Mouse (Mus musculus) midbrain, embryonic 15.5 days (tissue): Measurements from ENCODE around the gene Zfyve9. TPM values are rescaled to one million over a fixed set of nuclear protein-coding genes. Genes with fewer than 3 reads are reported as not detected.
A peak's percentile ranks its signal among the peaks of the same experiment; 100 is the strongest.

Experiments used
- ATAC-seq: fragments of 200-750 bp; cut with Nextera tagmentation; replicated peaks from 2 replicates; pipeline ENCODE4 v1.8.0; 2017; ENCODE audit warnings: moderate TSS enrichment
- H3K27ac ChIP-seq: fragments of 300-500 bp; sonication (generic); 2 replicates; pipeline ENCODE4 v1.5.1; 2015; ENCODE audit warnings: mild to moderate bottlenecking, inconsistent platforms
- H3K27me3 ChIP-seq: fragments of 300-500 bp; sonication (generic); replicated peaks from 2 replicates; pipeline ENCODE4 v1.6.1; 2015; ENCODE audit warnings: inconsistent platforms
- H3K36me3 ChIP-seq: fragments of 300-500 bp; sonication (generic); replicated peaks from 2 replicates; pipeline ENCODE4 v1.6.1; 2015; ENCODE audit warnings: inconsistent platforms
- H3K4me1 ChIP-seq: fragments of 300-500 bp; sonication (generic); 2 replicates; pipeline ENCODE4 v1.6.1; 2015; ENCODE audit warnings: inconsistent platforms
- H3K4me2 ChIP-seq: fragments of 300-500 bp; sonication (generic); 2 replicates; pipeline ENCODE4 v1.6.1; 2015; ENCODE audit warnings: inconsistent platforms, mild to moderate bottlenecking, moderate library complexity
- H3K4me3 ChIP-seq: fragments of 300-500 bp; sonication (generic); 2 replicates; pipeline ENCODE4 v1.5.1; 2015; ENCODE audit warnings: mild to moderate bottlenecking, inconsistent platforms
- H3K9ac ChIP-seq: fragments of 300-500 bp; sonication (generic); 2 replicates; pipeline ENCODE4 v1.6.1; 2015; ENCODE audit warnings: mild to moderate bottlenecking, inconsistent platforms
- H3K9me3 ChIP-seq: fragments of 300-500 bp; sonication (generic); 2 replicates; pipeline ENCODE4 v1.6.1; 2016; ENCODE audit warnings: inconsistent platforms
- WGBS: fragments of 180-500 bp; shearing (Covaris S2); methylation state at CpG from one replicate; pipeline ENCODE4 v1.1.7; 2015; ENCODE audit warnings: mixed read lengths; 5-methylcytosine and 5-hydroxymethylcytosine counted together
- polyA plus RNA-seq: library from polyadenylated mRNA; unstranded; fragments of >200 nt; fragmentation: Nextera tagmentation; extraction: Ambion mirVana; gene quantifications from 2 replicates; pipeline ENCODE4 v1.2.1, GENCODE M21; 2015

Gene Zfyve9
- 6.4 TPM in 2 replicates for polyA plus RNA-seq

DNA sequence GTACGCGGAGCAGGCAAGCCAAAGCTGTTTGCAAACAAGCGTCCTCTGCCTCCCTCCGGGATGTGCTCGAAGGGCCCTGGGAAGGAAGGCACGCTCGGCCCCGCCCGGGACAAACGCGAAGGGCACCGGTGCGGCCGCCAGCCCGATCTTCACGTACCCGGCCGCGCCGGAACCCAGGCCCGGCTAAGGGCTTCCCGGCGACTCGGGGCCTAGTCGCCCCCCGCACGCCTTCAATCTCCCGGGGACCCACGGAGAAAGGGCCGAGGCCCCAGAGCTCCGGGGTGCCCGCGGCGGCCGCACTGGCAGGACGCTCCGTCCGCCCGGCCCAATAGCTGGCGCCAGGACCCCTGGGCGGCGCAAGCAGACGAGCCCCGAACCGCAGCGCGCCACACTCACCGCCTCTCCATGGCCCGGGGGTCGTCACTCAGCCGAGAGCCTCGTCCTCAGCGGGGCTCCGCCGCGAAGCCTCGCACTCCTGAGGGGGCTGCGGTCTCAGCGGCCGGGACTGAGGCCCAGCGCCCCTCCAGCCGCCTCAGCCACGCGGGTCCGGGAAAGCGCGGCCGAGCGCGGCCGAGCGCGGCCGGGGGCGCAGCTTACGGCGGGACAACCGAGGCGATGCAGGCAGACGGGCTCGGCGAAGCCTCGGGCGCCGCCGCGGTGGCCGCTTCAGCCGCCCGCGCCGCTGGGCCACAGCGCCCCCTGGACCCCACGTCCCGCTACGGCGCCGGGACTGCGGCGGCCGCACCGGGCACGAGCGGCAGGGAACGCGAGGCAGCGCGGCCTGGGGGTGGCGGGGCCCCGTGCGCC is at the start of gene Zfyve9:
TSS of gene Zfyve9 (minus strand) at position 742 of the 807 bp plus-strand sequence.
- Histone ChIP-seq H3K27me3 (no peaks in the 10 kb centered on the region), H3K4me2 (peak within 1 kb of the TSS; percentile 58), H3K27ac (peak within 1 kb of the TSS; percentile 96), H3K9me3 (no peaks in the 10 kb centered on the region), H3K9ac (peak within 1 kb of the TSS; percentile 94), H3K4me3 (peak within 1 kb of the TSS; percentile 80), H3K4me1 (peaks cover 5% of the 10 kb centered on the region), H3K36me3 (no peaks in the 10 kb centered on the region)
- ATAC-seq: peak; percentile 93
- WGBS: 0% methylated on average over 93 of the region's 111 CpGs

DNA sequence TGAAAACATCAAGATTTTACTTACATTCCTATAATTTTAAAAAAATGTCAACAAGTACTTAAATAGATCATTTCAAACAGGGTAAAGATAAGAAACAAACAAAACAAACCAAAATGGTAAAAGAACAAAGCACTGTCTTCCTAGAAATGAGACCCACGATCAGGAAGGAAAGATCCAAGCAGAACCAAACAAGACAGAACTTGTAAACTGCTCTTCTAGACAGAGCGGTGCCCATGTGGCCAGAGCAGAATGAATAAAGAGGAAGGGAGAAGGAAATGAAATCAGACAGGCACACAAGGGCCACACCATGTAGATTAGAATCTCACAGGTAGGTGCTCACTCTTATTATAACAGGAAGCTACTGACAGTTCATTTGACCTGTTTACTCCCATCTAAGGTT is 46.0 kb upstream of the Zfyve9 start:
- Histone ChIP-seq H3K36me3 (peaks cover 43% of the 10 kb centered on the region), H3K4me3 (no peak overlapping the region), H3K9me3 (no peaks in the 10 kb centered on the region), H3K4me2 (no peak overlapping the region), H3K9ac (no peak overlapping the region), H3K4me1 (peaks cover 8% of the 10 kb centered on the region), H3K27ac (no peak overlapping the region), H3K27me3 (no peaks in the 10 kb centered on the region)
- 91% methylated on average over 2 of the region's 2 CpGs for WGBS
- no peak for ATAC-seq

- Histone ChIP-seq H3K9ac (no peak overlapping the region), H3K27me3 (no peaks in the 10 kb centered on the region), H3K27ac (no peak overlapping the region), H3K4me3 (no peak overlapping the region), H3K9me3 (no peaks in the 10 kb centered on the region), H3K4me2 (no peak overlapping the region), H3K36me3 (peaks cover 45% of the 10 kb centered on the region), H3K4me1 (peaks cover 5% of the 10 kb centered on the region)
- 90% methylated on average over 1 of the region's 1 CpGs for WGBS
- ATAC-seq: no peak
Observed at GRCm38 (mm10) chr4:108826096-108826495, 45.5 kb upstream of the Zfyve9 start.

DNA sequence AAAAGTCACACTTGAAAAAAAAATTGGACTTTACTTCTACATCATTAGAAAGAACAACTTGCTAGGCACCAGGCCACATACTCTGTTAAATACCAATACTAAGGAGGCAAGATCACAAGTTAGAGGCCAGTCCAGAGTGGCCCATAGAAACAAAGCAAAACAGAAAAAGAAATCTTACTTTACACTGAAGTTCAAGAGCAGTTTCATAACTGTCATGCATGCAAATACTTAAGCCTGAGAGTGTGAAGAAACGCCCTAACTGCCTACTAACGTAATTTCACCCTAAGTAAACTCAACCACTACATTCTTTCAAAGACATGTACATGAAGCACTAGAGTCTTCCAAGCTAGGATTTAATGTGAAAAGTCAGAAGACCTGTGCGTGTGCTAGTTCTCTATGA is 45.1 kb upstream of the Zfyve9 start:
- Histone ChIP-seq H3K27me3 (no peaks in the 10 kb centered on the region), H3K4me3 (no peak overlapping the region), H3K4me1 (peaks cover under 1% of the 10 kb centered on the region; the same call in 1 of the 2 replicates), H3K36me3 (peaks cover 49% of the 10 kb centered on the region), H3K27ac (no peak overlapping the region), H3K9me3 (no peaks in the 10 kb centered on the region), H3K4me2 (no peak overlapping the region), H3K9ac (no peak overlapping the region)
- ATAC-seq: no peak
- 93% methylated on average over 3 of the region's 3 CpGs for WGBS

DNA sequence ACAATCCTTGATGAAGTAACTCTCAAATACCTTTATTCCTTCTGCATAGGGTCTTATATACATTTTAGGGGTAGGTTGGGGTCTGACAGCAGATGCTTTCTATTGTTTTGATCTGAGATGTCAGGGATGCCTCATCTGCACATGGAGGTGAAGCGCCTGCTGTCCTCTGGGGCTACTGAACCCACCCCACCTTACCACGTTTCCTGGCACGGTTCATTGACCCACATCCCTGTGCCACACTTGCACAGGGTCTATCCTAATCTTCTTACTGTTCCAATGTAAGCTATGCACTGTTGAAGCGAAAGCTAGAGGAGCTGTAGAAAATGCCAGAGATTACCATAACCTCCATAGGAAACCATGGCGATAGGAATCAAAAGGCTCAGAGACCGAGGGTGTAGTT is 31.0 kb upstream of the Zfyve9 start:
- 46% methylated on average over 6 of the region's 6 CpGs for WGBS
- H3K4me2 ChIP-seq: no peak overlapping the region
- H3K27ac ChIP-seq: no peak overlapping the region
- H3K4me3 ChIP-seq: no peak overlapping the region
- H3K9me3 ChIP-seq: no peaks in the 10 kb centered on the region
- no peak overlapping the region for H3K9ac ChIP-seq
- H3K4me1 ChIP-seq: no peaks in the 10 kb centered on the region
- H3K27me3 ChIP-seq: no peaks in the 10 kb centered on the region
- ATAC-seq: 0 out of 2 replicates have a peak, but pooled peaks have one; percentile 33
- H3K36me3 ChIP-seq: peaks cover 3% of the 10 kb centered on the region

DNA sequence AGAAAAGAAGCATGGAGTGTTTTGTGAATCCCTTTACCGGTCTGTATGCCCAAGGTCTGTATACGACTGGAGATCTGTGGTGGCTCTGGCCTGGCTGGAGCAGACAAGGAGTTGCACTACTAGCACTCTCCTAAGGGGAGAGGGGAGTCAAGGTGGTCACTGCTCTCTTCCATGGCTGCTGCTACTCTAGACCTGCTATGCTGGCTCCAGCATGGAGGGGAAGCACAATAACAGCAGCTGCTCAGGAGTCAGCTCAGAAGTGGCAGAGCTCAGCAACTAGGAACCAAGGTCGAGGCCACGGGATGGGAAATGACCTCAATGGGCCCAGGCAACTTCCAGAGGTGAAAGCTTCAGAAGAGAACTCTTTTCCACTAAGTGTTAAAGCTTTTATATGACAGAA is 30.5 kb upstream of the Zfyve9 start:
- no peak overlapping the region for H3K9ac ChIP-seq
- H3K4me3 ChIP-seq: no peak overlapping the region
- WGBS: 70% methylated on average over 4 of the region's 4 CpGs
- H3K4me2 ChIP-seq: no peak overlapping the region
- H3K9me3 ChIP-seq: no peaks in the 10 kb centered on the region
- no peaks in the 10 kb centered on the region for H3K4me1 ChIP-seq
- ATAC-seq: 0 out of 2 replicates have a peak, but pooled peaks have one; percentile 27
- no peak overlapping the region for H3K27ac ChIP-seq
- no peaks in the 10 kb centered on the region for H3K27me3 ChIP-seq
- peaks cover 3% of the 10 kb centered on the region for H3K36me3 ChIP-seq

GRCm38 (mm10) chr4:108803535-108803934 is 22.9 kb upstream of the Zfyve9 start:
- H3K4me1 ChIP-seq: no peaks in the 10 kb centered on the region
- no peaks in the 10 kb centered on the region for H3K27me3 ChIP-seq
- no peak overlapping the region for H3K4me3 ChIP-seq
- no peak overlapping the region for H3K4me2 ChIP-seq
- no peak overlapping the region for H3K27ac ChIP-seq
- no peaks in the 10 kb centered on the region for H3K36me3 ChIP-seq
- no peak for ATAC-seq
- no peak overlapping the region for H3K9ac ChIP-seq
- H3K9me3 ChIP-seq: no peaks in the 10 kb centered on the region
- 77% methylated on average over 2 of the region's 2 CpGs for WGBS

DNA sequence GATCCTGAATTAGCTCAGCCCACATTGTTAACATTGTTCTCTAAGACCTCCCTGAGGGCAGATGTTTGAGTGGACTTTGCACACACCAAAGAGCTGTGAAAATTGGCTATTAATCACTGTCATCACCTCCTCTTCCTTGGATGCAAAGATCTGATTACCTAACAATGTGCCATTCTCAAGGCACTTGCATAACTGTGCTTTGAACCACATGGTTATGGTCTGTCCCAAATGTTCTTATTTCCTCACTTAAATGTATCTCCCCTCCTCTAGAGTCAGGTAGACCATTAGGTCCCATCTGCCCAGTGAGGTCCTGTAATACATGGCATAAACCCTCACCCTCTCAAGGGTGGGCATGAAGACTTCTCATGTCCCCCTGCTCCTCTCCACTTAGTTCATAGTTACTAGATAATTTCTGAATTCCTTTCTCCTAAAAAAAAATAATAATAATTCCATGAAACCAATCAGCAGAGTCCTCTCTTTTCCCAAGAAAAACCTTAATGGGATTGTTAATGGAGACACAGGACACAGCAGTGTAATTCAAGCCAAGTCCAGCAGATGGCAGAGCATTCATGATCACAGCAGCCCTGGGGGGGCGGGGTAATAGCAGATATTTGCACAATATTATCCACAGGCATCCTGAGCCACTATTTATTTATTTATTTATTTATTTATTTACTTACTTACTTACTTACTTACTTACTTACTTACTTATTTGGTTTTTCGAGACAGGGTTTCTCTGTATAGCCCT is 17.7 kb upstream of the Zfyve9 start:
- no peaks in the 10 kb centered on the region for H3K9me3 ChIP-seq
- 54% methylated on average over 2 of the region's 2 CpGs for WGBS
- no peak overlapping the region for H3K9ac ChIP-seq
- H3K4me2 ChIP-seq: no peak overlapping the region
- no peaks in the 10 kb centered on the region for H3K4me1 ChIP-seq
- no peak overlapping the region for H3K27ac ChIP-seq
- no peak for ATAC-seq
- H3K4me3 ChIP-seq: no peak overlapping the region
- no peaks in the 10 kb centered on the region for H3K27me3 ChIP-seq
- H3K36me3 ChIP-seq: no peaks in the 10 kb centered on the region

DNA sequence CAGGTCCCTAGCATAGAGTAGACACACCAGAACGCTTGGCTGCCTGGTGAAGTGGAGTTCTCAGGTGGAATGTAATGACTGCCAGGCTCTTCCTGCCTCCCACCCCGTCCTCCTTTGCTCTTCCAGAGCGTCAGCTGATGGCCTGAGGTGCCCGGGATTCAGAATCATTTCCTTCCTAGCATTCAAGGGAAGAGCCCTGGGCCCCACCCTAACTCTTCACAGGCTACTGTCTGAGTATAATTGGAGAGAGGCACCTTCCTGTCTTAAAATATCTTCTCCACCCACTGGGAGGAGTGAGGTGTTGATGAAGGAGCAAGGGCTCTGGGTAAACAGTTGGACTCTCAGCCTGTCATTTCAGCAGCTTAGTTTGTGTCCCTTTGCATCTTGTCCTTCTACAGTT is 16.1 kb upstream of the Zfyve9 start:
- Histone ChIP-seq H3K27ac (no peak overlapping the region), H3K9me3 (no peaks in the 10 kb centered on the region), H3K4me2 (no peak overlapping the region), H3K9ac (no peak overlapping the region), H3K36me3 (no peaks in the 10 kb centered on the region), H3K4me1 (no peaks in the 10 kb centered on the region), H3K27me3 (no peaks in the 10 kb centered on the region), H3K4me3 (no peak overlapping the region)
- 69% methylated on average over 4 of the region's 4 CpGs for WGBS
- no peak for ATAC-seq

DNA sequence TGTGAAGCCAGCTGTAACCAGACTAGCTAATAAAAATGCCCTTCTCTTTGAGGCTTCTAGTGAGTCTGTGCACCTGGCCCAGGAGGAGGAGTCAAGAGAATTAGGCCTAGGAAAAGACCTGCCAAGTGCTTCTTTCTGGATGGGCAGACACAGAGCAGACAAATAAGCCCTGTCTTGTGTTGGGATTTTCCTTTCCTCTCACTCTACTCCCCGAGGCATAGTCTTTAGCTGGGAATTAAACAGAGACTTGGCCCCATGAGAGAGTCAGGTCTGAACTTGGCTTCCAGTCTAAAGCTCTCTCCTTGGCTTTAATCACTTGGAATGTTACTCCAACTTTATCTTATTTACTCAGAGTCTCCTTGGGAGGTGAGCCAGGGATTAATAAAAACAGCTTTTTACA is 13.3 kb upstream of the Zfyve9 start:
- H3K9ac ChIP-seq: no peak overlapping the region
- no peaks in the 10 kb centered on the region for H3K9me3 ChIP-seq
- no peak overlapping the region for H3K4me2 ChIP-seq
- H3K4me3 ChIP-seq: no peak overlapping the region
- H3K27me3 ChIP-seq: no peaks in the 10 kb centered on the region
- H3K27ac ChIP-seq: no peak overlapping the region
- ATAC-seq: no peak
- WGBS: 49% methylated on average over 1 of the region's 1 CpGs
- H3K36me3 ChIP-seq: no peaks in the 10 kb centered on the region
- no peaks in the 10 kb centered on the region for H3K4me1 ChIP-seq

- no peaks in the 10 kb centered on the region for H3K4me1 ChIP-seq
- H3K9ac ChIP-seq: no peak overlapping the region
- no peaks in the 10 kb centered on the region for H3K36me3 ChIP-seq
- 69% methylated on average over 1 of the region's 1 CpGs for WGBS
- H3K4me2 ChIP-seq: no peak overlapping the region
- no peak for ATAC-seq
- no peaks in the 10 kb centered on the region for H3K27me3 ChIP-seq
- H3K4me3 ChIP-seq: no peak overlapping the region
- H3K9me3 ChIP-seq: no peaks in the 10 kb centered on the region
- no peak overlapping the region for H3K27ac ChIP-seq
Observed at GRCm38 (mm10) chr4:108790507-108790906, 9.9 kb upstream of the Zfyve9 start.

DNA sequence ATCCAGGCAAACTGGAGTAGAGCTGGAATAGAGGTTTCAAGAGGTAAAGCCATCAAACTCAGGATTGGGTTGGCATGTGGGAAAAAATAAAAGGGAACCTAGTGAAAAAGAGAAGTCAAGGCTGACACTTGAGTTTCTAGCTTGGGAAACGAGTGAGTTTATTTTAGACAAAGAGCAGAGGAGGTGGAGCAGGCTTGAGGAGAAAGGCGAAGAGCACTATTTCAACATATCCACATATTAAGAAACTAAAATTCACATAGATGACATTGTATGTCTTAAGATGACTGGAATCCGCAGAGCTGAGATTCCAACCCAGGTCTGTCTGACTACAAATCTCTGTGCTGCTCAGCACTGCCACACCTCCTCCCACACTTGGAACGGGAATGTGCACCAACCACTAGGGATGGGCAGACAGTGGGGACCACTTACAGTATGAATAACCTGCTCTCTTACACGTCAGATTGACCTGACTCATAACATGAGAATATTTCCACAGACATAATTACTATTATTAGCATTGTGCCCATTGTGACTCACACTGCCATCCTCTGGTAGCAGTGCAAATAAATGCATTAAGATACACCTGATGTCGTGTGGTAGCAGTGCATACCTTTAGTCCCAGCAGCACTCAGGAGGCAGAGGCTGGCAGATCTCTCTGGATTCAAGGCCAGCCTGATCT is 8.8 kb upstream of the Zfyve9 start:
- Histone ChIP-seq H3K4me1 (no peaks in the 10 kb centered on the region), H3K9ac (no peak overlapping the region), H3K9me3 (no peaks in the 10 kb centered on the region), H3K27me3 (no peaks in the 10 kb centered on the region), H3K4me3 (no peak overlapping the region), H3K4me2 (no peak overlapping the region), H3K36me3 (no peaks in the 10 kb centered on the region), H3K27ac (no peak overlapping the region)
- no peak for ATAC-seq
- 81% methylated on average over 6 of the region's 6 CpGs for WGBS
